Mouse (Mus musculus) midbrain, embryonic 15.5 days (tissue): ENCODE measurements around the gene Ear10. TPM values are rescaled to one million over a fixed set of nuclear protein-coding genes. Genes with fewer than 3 reads are reported as not detected.
"Not testable (repeated sequence)": the region's sequence is repeated elsewhere in the genome, so short reads cannot be mapped to it uniquely, and the experiment has no call there.

Experiments
- ATAC-seq: fragments of 200-750 bp; cut with Nextera tagmentation; replicated peaks from 2 replicates; pipeline ENCODE4 v1.8.0; 2017; ENCODE audit warnings: moderate TSS enrichment
- H3K27ac ChIP-seq: fragments of 300-500 bp; sonication (generic); 2 replicates; pipeline ENCODE4 v1.5.1; 2015; ENCODE audit warnings: mild to moderate bottlenecking, inconsistent platforms
- H3K27me3 ChIP-seq: fragments of 300-500 bp; sonication (generic); replicated peaks from 2 replicates; pipeline ENCODE4 v1.6.1; 2015; ENCODE audit warnings: inconsistent platforms
- H3K36me3 ChIP-seq: fragments of 300-500 bp; sonication (generic); replicated peaks from 2 replicates; pipeline ENCODE4 v1.6.1; 2015; ENCODE audit warnings: inconsistent platforms
- H3K4me1 ChIP-seq: fragments of 300-500 bp; sonication (generic); 2 replicates; pipeline ENCODE4 v1.6.1; 2015; ENCODE audit warnings: inconsistent platforms
- H3K4me2 ChIP-seq: fragments of 300-500 bp; sonication (generic); 2 replicates; pipeline ENCODE4 v1.6.1; 2015; ENCODE audit warnings: inconsistent platforms, mild to moderate bottlenecking, moderate library complexity
- H3K4me3 ChIP-seq: fragments of 300-500 bp; sonication (generic); 2 replicates; pipeline ENCODE4 v1.5.1; 2015; ENCODE audit warnings: mild to moderate bottlenecking, inconsistent platforms
- H3K9ac ChIP-seq: fragments of 300-500 bp; sonication (generic); 2 replicates; pipeline ENCODE4 v1.6.1; 2015; ENCODE audit warnings: mild to moderate bottlenecking, inconsistent platforms
- H3K9me3 ChIP-seq: fragments of 300-500 bp; sonication (generic); 2 replicates; pipeline ENCODE4 v1.6.1; 2016; ENCODE audit warnings: inconsistent platforms
- WGBS: fragments of 180-500 bp; shearing (Covaris S2); methylation state at CpG from one replicate; pipeline ENCODE4 v1.1.7; 2015; ENCODE audit warnings: mixed read lengths; 5-methylcytosine and 5-hydroxymethylcytosine counted together
- polyA plus RNA-seq: library from polyadenylated mRNA; unstranded; fragments of >200 nt; fragmentation: Nextera tagmentation; extraction: Ambion mirVana; gene quantifications from 2 replicates; pipeline ENCODE4 v1.2.1, GENCODE M21; 2015

Gene Ear10
- not detected in 2 replicates for polyA plus RNA-seq

DNA sequence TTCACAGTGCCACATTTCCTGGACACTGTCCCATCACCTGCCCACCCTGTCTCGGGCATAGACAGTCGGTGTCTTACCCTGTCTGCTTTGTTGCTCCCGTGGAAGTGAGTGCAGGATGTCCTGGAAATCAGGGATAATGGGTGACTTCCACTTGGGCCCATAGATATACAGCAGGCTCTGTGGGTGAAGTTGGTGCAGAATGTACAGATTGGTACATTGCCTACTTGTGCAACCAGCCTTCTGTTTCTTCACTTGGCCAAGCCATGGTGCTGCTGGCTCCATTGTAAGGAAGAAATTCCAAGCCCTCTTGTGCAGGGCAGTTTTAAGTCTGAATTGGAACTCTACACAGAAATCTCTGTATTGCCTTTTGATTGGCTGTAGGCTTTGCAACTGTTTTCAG lies at the start of gene Ear10:
Ear10 (minus strand) TSS at position 101 of the 400 bp plus-strand sequence.
- not testable (repeated sequence) for H3K9me3 ChIP-seq, H3K36me3 ChIP-seq, H3K27me3 ChIP-seq, ATAC-seq, H3K4me1 ChIP-seq, H3K27ac ChIP-seq, H3K9ac ChIP-seq, H3K4me3 ChIP-seq, H3K4me2 ChIP-seq
- 86% methylated on average over 3 of the region's 3 CpGs for WGBS

DNA sequence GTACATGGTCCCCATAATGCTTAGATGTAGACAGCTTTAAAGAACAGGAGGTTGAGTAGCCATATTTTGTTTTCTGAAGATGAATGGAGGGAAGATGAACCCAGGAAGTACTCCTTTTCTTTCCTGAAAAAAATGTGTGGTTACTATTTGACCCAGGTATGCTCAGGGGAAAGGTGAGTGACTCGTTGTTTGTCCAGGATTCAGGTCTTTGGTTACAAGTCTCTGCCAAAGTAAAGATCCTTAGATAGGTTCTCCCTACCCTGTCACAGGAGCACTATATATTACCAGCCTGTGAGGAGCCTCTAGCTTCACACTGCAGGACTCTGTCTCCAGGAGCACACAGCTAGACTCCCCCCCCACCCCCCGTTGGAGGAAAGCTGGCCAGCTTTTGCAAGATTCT lies 33.4 kb upstream of the Ear10 start, which contains the start of gene Ang5:
Ang5 (plus strand) TSS at position 301 of the 400 bp plus-strand sequence.
- H3K4me2 ChIP-seq, H3K27ac ChIP-seq, H3K9ac ChIP-seq, H3K4me1 ChIP-seq, H3K9me3 ChIP-seq, H3K36me3 ChIP-seq, ATAC-seq, H3K27me3 ChIP-seq, H3K4me3 ChIP-seq: not testable (repeated sequence)
- no CpG with 5 or more reads among the region's 2 CpGs for WGBS

DNA sequence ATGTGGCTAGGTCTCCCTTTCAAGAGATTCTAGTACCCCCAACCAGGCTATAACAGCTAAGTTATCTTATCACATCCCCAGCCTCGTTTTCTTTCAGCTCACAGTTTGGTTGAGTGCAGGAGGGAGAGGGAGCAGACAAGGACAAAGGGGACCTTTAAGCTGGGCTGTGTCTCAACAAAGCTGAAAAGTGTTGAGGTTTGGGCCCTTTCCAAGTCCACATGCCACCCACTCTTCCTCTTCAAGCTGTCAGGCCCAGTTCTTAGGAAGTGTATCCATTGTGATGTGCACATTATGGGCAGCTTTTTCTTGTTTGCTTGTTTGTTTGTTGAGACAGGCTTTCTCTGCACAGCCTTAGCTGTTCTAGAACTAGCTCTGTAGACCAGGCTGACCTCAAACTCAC lies 31.7 kb upstream of the Ear10 start:
- H3K4me2 ChIP-seq, H3K9me3 ChIP-seq, H3K27me3 ChIP-seq, H3K4me1 ChIP-seq, H3K9ac ChIP-seq, ATAC-seq, H3K36me3 ChIP-seq, H3K27ac ChIP-seq, H3K4me3 ChIP-seq: not testable (repeated sequence)
- no CpG with 5 or more reads among the region's 1 CpGs for WGBS

DNA sequence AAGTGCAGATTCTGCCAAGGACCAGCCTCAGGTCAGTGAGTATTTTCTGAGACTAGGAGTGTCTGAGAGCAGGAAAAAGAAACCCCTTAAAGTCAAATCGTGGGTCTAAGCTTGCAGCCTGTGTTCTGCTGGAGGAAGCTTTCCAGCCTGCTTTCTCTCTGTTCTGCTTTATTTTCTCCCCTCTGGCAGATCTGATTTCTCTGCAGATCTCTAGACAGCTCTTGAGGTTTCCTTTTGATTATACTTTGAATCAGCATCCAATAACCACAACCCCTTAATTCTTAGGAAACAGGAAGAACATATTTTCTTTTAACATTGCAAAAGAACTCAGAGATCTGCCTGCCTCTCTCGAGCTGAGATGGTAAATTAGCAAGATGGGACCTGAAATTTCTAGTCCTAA lies 30.0 kb upstream of the Ear10 start:
- not testable (repeated sequence) for H3K9me3 ChIP-seq, H3K9ac ChIP-seq, H3K4me3 ChIP-seq, H3K4me1 ChIP-seq, H3K4me2 ChIP-seq, H3K36me3 ChIP-seq, H3K27ac ChIP-seq, ATAC-seq, H3K27me3 ChIP-seq
- 54% methylated on average over 2 of the region's 2 CpGs for WGBS

DNA sequence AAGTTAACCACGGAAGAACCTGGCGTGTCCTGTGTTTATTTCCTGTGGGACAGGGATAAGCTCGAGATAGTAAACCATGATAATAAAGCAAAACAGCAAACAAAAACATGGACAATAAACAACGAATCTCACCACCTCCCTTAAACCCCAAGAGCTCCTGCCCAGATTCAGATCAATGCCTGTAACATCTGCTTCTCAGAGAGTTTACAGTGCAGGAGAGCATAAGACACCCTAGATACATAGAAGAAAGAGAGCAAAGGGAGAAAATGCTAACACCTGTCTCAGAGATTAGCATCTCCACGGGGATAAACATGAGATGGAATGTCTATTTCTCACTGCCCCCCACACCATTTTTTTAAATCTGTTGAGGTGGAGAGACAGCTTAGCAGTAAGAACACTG lies 10.0 kb upstream of the Ear10 start:
- H3K4me3 ChIP-seq, H3K36me3 ChIP-seq, H3K27me3 ChIP-seq, H3K9ac ChIP-seq, H3K4me1 ChIP-seq, H3K27ac ChIP-seq, H3K9me3 ChIP-seq, H3K4me2 ChIP-seq: not testable (repeated sequence)
- 0 out of 2 replicates have a peak, but pooled peaks have one; percentile 20 for ATAC-seq
- 53% methylated on average over 5 of the region's 5 CpGs for WGBS

DNA sequence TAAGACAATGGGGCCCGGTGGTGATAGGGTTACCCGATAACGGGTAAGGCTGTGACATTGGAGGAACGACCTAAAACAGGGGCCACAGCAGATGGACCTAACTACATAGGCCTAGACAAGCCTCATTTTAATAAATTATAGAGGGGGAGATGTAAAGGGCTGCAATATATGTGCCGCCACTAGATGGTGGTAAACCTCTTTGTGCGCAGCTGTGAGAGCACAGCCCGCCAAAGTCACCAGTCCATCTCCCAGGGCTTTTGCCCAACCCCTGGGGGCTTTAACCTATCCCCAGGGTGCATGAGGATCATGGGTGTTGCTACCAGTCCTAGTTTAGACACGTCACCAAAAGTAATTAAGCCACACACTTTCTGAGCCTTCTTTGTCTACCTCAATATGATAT lies 9.6 kb upstream of the Ear10 start:
- H3K4me1 ChIP-seq, H3K9ac ChIP-seq, H3K4me3 ChIP-seq, H3K27me3 ChIP-seq, H3K4me2 ChIP-seq, H3K9me3 ChIP-seq, H3K27ac ChIP-seq, H3K36me3 ChIP-seq: not testable (repeated sequence)
- WGBS = 20% methylated on average over 8 of the region's 8 CpGs
- ATAC-seq = 0 out of 2 replicates have a peak, but pooled peaks have one; percentile 20

DNA sequence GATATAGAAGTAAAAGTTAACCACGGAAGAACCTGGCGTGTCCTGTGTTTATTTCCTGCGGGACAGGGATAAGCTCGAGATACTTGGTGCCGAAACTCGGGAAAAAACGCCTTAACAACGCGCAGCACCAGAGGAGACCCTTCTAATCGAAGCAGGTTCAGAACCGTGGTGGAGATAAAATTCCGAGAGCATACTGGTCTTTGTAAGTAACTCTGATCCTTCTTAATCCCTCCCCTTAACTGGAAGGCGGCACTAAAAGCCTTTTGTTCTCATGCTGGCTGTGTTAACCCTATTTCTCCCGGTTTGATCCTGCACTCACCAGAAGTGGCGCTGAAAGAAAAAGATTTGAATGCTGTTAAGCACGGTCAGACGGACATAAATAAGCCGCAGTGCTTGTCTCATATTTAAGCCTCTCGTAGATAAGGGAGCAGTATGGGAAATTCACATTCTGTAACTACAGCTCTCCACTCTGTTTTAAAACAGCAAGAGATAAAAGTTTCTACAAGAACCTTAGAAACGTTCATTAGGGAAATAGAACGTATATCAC lies 2.1 kb upstream of the Ear10 start:
- H3K27me3 ChIP-seq, H3K4me1 ChIP-seq, H3K36me3 ChIP-seq, H3K9me3 ChIP-seq: not testable (repeated sequence)
- ATAC-seq = peak; percentile 94
- Histone ChIP-seq H3K4me2 (peak overlapping the region; percentile 53), H3K27ac (peak overlapping the region; percentile 79), H3K9ac (peak overlapping the region; percentile 42), H3K4me3 (peak overlapping the region; percentile 49)
- 3% methylated on average over 21 of the region's 21 CpGs for WGBS

DNA sequence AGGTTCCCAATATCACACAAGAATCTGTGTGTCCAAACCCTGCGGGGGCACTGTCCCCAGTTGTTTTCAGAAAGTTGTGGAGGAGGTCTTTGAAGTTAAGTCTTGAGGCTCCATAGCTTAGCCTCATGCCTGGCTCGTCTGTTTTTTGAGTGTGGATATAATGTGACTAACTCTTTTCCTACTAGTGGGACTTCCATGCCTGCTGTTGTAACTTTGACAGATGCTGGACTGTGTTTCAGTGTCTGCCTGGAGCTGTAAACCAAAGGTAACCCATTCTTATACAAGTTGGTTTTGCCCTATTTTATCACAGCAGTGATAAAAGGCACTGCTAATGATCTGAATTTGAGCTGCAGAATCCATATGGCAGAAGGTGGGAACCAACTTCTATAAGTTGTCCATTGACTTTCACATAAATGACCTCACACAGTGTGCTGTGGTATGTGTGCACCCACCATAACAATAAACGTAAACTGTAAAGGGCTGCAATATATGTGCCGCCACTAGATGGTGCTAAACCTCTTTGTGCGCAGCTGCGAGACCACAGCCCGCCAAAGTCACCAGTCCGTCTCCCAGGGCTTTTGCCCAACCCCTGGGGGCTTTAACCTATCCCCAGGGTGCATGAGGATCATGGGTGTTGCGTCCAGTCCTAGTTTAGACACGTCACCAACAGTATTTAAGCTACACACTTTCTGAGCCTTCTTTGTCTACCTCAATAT lies 1.5 kb upstream of the Ear10 start, which contains the start of gene Gm8113:
Gm8113 (plus strand) TSS at position 703 of the 716 bp plus-strand sequence.
- Histone ChIP-seq H3K4me3 (peak within 1 kb of the TSS; percentile 49), H3K27ac (peak within 1 kb of the TSS; percentile 79), H3K9ac (peak within 1 kb of the TSS; percentile 42), H3K4me2 (peak within 1 kb of the TSS; percentile 53)
- 7% methylated on average over 10 of the region's 10 CpGs for WGBS
- not testable (repeated sequence) for H3K4me1 ChIP-seq, H3K27me3 ChIP-seq, H3K9me3 ChIP-seq, H3K36me3 ChIP-seq
- peak; percentile 99 for ATAC-seq

DNA sequence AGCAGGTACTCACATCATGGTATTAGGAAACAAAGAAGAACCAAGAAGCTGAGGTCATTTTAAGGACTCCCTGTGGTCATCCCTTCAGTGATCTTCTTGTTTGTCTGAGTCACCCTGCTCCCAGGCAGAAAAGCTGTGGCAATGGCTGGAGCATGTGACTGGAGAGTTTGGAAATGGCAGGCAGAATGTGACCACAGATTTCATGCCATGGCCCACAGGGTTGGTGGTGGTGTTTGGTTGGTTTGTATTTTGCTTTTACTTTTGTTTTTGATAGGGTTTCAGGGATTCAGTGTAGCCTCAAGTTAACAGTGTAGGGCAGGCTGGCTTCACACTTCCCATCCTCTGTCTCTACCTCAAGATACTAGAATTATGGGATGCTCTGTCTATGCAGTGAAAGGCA lies 5.1 kb downstream of the Ear10 start:
- not testable (repeated sequence) for H3K9ac ChIP-seq, H3K27me3 ChIP-seq, H3K4me3 ChIP-seq, H3K36me3 ChIP-seq, H3K9me3 ChIP-seq, H3K4me2 ChIP-seq, H3K4me1 ChIP-seq, ATAC-seq, H3K27ac ChIP-seq

DNA sequence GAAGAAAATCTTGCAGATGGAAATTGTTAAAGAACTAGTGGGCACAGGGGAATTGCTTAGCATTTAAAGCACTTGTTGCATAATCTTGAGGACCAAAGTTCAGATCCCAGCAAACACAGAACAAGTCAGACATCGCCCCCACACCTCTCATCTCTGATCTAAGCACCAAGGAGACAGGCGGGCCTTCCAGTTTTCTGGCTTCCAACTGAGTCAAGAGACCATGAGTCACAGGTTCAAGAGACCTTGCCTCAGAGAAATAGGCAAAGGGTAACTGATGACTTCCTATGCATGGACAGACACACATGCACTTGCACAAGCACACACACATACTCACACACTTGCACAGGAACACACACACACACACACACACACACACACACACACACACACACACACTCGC lies 24.8 kb downstream of the Ear10 start:
- not testable (repeated sequence) for ATAC-seq, H3K27ac ChIP-seq, H3K9ac ChIP-seq, H3K4me3 ChIP-seq, H3K4me2 ChIP-seq, H3K27me3 ChIP-seq, H3K4me1 ChIP-seq, H3K36me3 ChIP-seq, H3K9me3 ChIP-seq
- WGBS = 90% methylated on average over 3 of the region's 3 CpGs

DNA sequence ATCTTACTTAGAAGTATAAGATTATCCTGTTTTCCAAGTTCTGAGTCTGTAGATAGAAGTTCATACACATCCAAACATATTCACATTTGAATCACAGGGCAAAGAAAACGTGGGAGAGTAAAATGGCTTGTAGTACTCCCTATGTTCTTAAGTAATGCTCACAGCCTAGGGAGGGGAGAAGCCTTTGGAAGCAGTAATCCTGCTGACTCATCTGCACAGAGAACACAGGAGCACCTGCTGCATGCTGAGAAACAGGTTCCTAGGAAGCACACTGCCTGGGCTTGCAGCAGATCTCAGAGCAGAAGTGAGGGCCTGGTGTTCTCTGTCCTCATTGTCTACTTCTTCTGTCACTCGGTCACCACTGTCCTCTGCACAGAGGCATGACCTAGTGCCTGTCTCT lies 28.0 kb downstream of the Ear10 start:
- 36% methylated on average over 1 of the region's 2 CpGs for WGBS
- not testable (repeated sequence) for H3K4me2 ChIP-seq

DNA sequence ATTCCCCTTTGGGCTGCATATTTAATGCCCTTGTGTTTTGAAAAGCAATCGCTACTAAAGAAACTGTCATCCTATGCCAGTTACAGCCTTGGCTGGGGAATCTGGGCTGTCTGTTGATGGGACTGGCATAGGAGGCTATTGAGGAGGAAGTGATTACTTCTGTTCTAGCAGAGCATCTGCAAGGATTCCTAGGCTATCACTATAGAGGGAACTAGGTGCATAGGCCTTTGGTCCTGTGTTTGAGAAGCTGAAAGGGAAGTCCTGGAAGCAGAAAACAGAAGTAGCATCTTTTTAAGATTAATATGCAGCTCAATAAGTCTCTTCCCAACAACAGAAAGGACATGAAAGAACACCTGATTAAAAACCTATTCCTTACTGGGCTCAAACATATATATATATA lies 32.1 kb downstream of the Ear10 start:
- H3K9ac ChIP-seq, H3K4me3 ChIP-seq, H3K27me3 ChIP-seq, ATAC-seq, H3K9me3 ChIP-seq, H3K4me2 ChIP-seq, H3K4me1 ChIP-seq, H3K36me3 ChIP-seq, H3K27ac ChIP-seq: not testable (repeated sequence)
- 91% methylated on average over 1 of the region's 1 CpGs for WGBS

More for the DNA sequence above, 28.0 kb downstream of the Ear10 start:
- not testable (repeated sequence) for H3K4me1 ChIP-seq, ATAC-seq, H3K27me3 ChIP-seq, H3K27ac ChIP-seq, H3K9me3 ChIP-seq, H3K4me3 ChIP-seq, H3K36me3 ChIP-seq, H3K9ac ChIP-seq

DNA sequence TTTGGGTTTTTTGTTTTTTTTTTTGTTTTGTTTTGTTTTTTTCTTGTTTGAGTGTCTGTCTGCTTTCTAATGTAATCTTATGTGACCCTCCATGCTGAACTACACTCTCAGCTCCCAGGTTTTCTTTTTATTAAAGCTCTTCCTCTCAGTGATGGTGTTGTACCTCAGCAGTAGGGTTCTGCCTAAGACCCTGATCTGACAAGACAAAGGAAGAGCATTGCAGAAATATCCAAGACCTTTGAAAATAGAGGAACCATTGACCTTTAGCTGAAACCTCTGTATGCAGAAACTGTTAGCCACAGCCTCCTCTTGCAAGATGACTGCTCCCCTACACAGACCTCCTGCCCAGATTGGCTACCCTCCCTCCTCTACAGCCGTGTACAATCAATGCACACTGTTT lies 37.1 kb downstream of the Ear10 start:
- not testable (repeated sequence) for H3K4me3 ChIP-seq, ATAC-seq
- 52% methylated on average over 1 of the region's 1 CpGs for WGBS

More for the DNA sequence above, 37.1 kb downstream of the Ear10 start:
- not testable (repeated sequence) for H3K9me3 ChIP-seq, H3K36me3 ChIP-seq, H3K27me3 ChIP-seq, H3K4me1 ChIP-seq, H3K27ac ChIP-seq, H3K9ac ChIP-seq, H3K4me2 ChIP-seq
